Mouse (Mus musculus): Measurements from ENCODE around the gene Kcne2. TPM values are rescaled to one million over a fixed set of nuclear protein-coding genes. Genes with fewer than 3 reads are reported as not detected.

Kcne2 gene
- 1.4 and 13.1 TPM in 2 replicates for polyA plus RNA-seq (2016; fragmentation: Nextera tagmentation; extraction: Ambion mirVana)

- H3K4me3 ChIP-seq, result no peak within 1 kb of the TSS
- WGBS, result 78% methylated on average over 10 of the region's 10 CpGs
Measured at GRCm38 (mm10) chr16:92292101-92292500, at the start of gene Kcne2. Gene Kcne2, plus strand, starts transcription at chr16:92292389.

GRCm38 (mm10) chr16:92245909-92246308, 46.3 kb upstream of the Kcne2 start:
- Histone ChIP-seq H3K27ac (no peak overlapping the region), H3K36me3 (no peaks in the 10 kb centered on the region), H3K9me3 (no peaks in the 10 kb centered on the region), H3K27me3 (ENCODE audit: insufficient read depth, poor library complexity, severe bottlenecking) (no peaks in the 10 kb centered on the region), H3K4me1 (replicated peaks) (peaks cover 10% of the 10 kb centered on the region; the same call in 1 of the 2 replicates), H3K4me3 (no peak overlapping the region)
- no peak for DNase-seq (ENCODE audit: low spot score)
- 50% methylated on average over 2 of the region's 2 CpGs for WGBS

More at GRCm38 (mm10) chr16:92292101-92292500, at the start of gene Kcne2:
- H3K4me1 ChIP-seq (replicated peaks), result peaks cover 16% of the 10 kb centered on the region
- H3K27ac ChIP-seq, result no peak within 1 kb of the TSS; the same call in 1 of the 2 replicates
- no peak for DNase-seq (ENCODE audit: low spot score)
- H3K36me3 ChIP-seq, result no peaks in the 10 kb centered on the region
- no peaks in the 10 kb centered on the region for H3K9me3 ChIP-seq
- no peaks in the 10 kb centered on the region for H3K27me3 ChIP-seq (ENCODE audit: insufficient read depth, poor library complexity, severe bottlenecking)

GRCm38 (mm10) chr16:92246974-92247373, 45.2 kb upstream of the Kcne2 start:
- Histone ChIP-seq H3K4me3 (no peak overlapping the region), H3K27me3 (ENCODE audit: insufficient read depth, poor library complexity, severe bottlenecking) (no peaks in the 10 kb centered on the region), H3K27ac (no peak overlapping the region), H3K36me3 (no peaks in the 10 kb centered on the region), H3K9me3 (no peaks in the 10 kb centered on the region), H3K4me1 (replicated peaks) (peaks cover 10% of the 10 kb centered on the region; the same call in 1 of the 2 replicates)
- WGBS, result 77% methylated on average over 2 of the region's 2 CpGs
- no peak for DNase-seq (ENCODE audit: low spot score)

GRCm38 (mm10) chr16:92247700-92248099, 44.5 kb upstream of the Kcne2 start:
- H3K4me3 ChIP-seq, result no peak overlapping the region
- DNase-seq (ENCODE audit: low spot score), result no peak
- no peaks in the 10 kb centered on the region for H3K9me3 ChIP-seq
- no peaks in the 10 kb centered on the region for H3K36me3 ChIP-seq
- no peaks in the 10 kb centered on the region for H3K27me3 ChIP-seq (ENCODE audit: insufficient read depth, poor library complexity, severe bottlenecking)
- H3K27ac ChIP-seq, result no peak overlapping the region
- 85% methylated on average over 11 of the region's 11 CpGs for WGBS
- H3K4me1 ChIP-seq (replicated peaks), result peaks cover 12% of the 10 kb centered on the region; the same call in 1 of the 2 replicates

GRCm38 (mm10) chr16:92249681-92250080, 42.5 kb upstream of the Kcne2 start:
- Histone ChIP-seq H3K9me3 (no peaks in the 10 kb centered on the region), H3K4me1 (replicated peaks) (0 out of 2 replicates have a peak, but pooled peaks cover 3% of the 10 kb centered on the region), H3K27ac (no peak overlapping the region), H3K4me3 (no peak overlapping the region), H3K36me3 (no peaks in the 10 kb centered on the region), H3K27me3 (ENCODE audit: insufficient read depth, poor library complexity, severe bottlenecking) (no peaks in the 10 kb centered on the region)
- WGBS, result 90% methylated on average over 3 of the region's 3 CpGs
- DNase-seq (ENCODE audit: low spot score), result no peak

GRCm38 (mm10) chr16:92250452-92250851, 41.7 kb upstream of the Kcne2 start:
- no peak overlapping the region for H3K4me3 ChIP-seq
- no peaks in the 10 kb centered on the region for H3K27me3 ChIP-seq (ENCODE audit: insufficient read depth, poor library complexity, severe bottlenecking)
- 0 out of 2 replicates have a peak, but pooled peaks cover 3% of the 10 kb centered on the region for H3K4me1 ChIP-seq (replicated peaks)
- no peak for DNase-seq (ENCODE audit: low spot score)
- no peak overlapping the region for H3K27ac ChIP-seq
- H3K9me3 ChIP-seq, result no peaks in the 10 kb centered on the region
- no peaks in the 10 kb centered on the region for H3K36me3 ChIP-seq
- 89% methylated on average over 5 of the region's 5 CpGs for WGBS

GRCm38 (mm10) chr16:92254316-92254715, 37.9 kb upstream of the Kcne2 start:
- no peaks in the 10 kb centered on the region for H3K27me3 ChIP-seq (ENCODE audit: insufficient read depth, poor library complexity, severe bottlenecking)
- 0 out of 2 replicates have a peak, but pooled peaks cover 3% of the 10 kb centered on the region for H3K4me1 ChIP-seq (replicated peaks)
- no peak for DNase-seq (ENCODE audit: low spot score)
- no peak overlapping the region for H3K4me3 ChIP-seq
- H3K36me3 ChIP-seq, result no peaks in the 10 kb centered on the region
- no peaks in the 10 kb centered on the region for H3K9me3 ChIP-seq
- WGBS, result 79% methylated on average over 3 of the region's 3 CpGs
- no peak overlapping the region for H3K27ac ChIP-seq

- H3K27me3 ChIP-seq (ENCODE audit: insufficient read depth, poor library complexity, severe bottlenecking), result no peaks in the 10 kb centered on the region
- 79% methylated on average over 12 of the region's 12 CpGs for WGBS
- H3K4me1 ChIP-seq (replicated peaks), result no peaks in the 10 kb centered on the region
- H3K27ac ChIP-seq, result no peak overlapping the region
- DNase-seq (ENCODE audit: low spot score), result no peak
- H3K36me3 ChIP-seq, result no peaks in the 10 kb centered on the region
- H3K9me3 ChIP-seq, result no peaks in the 10 kb centered on the region
- no peak overlapping the region for H3K4me3 ChIP-seq
Measured at GRCm38 (mm10) chr16:92267861-92268260, 24.3 kb upstream of the Kcne2 start.

- Histone ChIP-seq H3K36me3 (no peaks in the 10 kb centered on the region), H3K4me1 (replicated peaks) (no peaks in the 10 kb centered on the region), H3K4me3 (no peak overlapping the region), H3K27me3 (ENCODE audit: insufficient read depth, poor library complexity, severe bottlenecking) (no peaks in the 10 kb centered on the region), H3K9me3 (no peaks in the 10 kb centered on the region), H3K27ac (no peak overlapping the region)
- 83% methylated on average over 5 of the region's 5 CpGs for WGBS
- no peak for DNase-seq (ENCODE audit: low spot score)
Measured at GRCm38 (mm10) chr16:92274516-92274915, 17.7 kb upstream of the Kcne2 start.

- no peak overlapping the region for H3K4me3 ChIP-seq
- H3K9me3 ChIP-seq, result no peaks in the 10 kb centered on the region
- no peaks in the 10 kb centered on the region for H3K27me3 ChIP-seq (ENCODE audit: insufficient read depth, poor library complexity, severe bottlenecking)
- no peak for DNase-seq (ENCODE audit: low spot score)
- no peaks in the 10 kb centered on the region for H3K36me3 ChIP-seq
- 89% methylated on average over 4 of the region's 4 CpGs for WGBS
- no peak overlapping the region for H3K27ac ChIP-seq
- H3K4me1 ChIP-seq (replicated peaks), result no peaks in the 10 kb centered on the region
Measured at GRCm38 (mm10) chr16:92275526-92275925, 16.7 kb upstream of the Kcne2 start.

- no peak for DNase-seq (ENCODE audit: low spot score)
- 74% methylated on average over 5 of the region's 5 CpGs for WGBS
Measured at GRCm38 (mm10) chr16:92282671-92283070, 9.5 kb upstream of the Kcne2 start.

GRCm38 (mm10) chr16:92285068-92285467, 7.1 kb upstream of the Kcne2 start:
- Histone ChIP-seq H3K27ac (no peak overlapping the region), H3K27me3 (ENCODE audit: insufficient read depth, poor library complexity, severe bottlenecking) (no peaks in the 10 kb centered on the region), H3K36me3 (no peaks in the 10 kb centered on the region), H3K9me3 (no peaks in the 10 kb centered on the region), H3K4me1 (replicated peaks) (peaks cover 18% of the 10 kb centered on the region), H3K4me3 (no peak overlapping the region)
- WGBS, result 58% methylated on average over 10 of the region's 10 CpGs
- DNase-seq (ENCODE audit: low spot score), result no peak

More at GRCm38 (mm10) chr16:92282671-92283070, 9.5 kb upstream of the Kcne2 start:
- Histone ChIP-seq H3K4me1 (replicated peaks) (peaks cover 18% of the 10 kb centered on the region), H3K27me3 (ENCODE audit: insufficient read depth, poor library complexity, severe bottlenecking) (no peaks in the 10 kb centered on the region), H3K4me3 (no peak overlapping the region), H3K9me3 (no peaks in the 10 kb centered on the region), H3K36me3 (no peaks in the 10 kb centered on the region), H3K27ac (no peak overlapping the region)

GRCm38 (mm10) chr16:92286609-92287008, 5.6 kb upstream of the Kcne2 start:
- no peak overlapping the region for H3K27ac ChIP-seq
- no peaks in the 10 kb centered on the region for H3K9me3 ChIP-seq
- DNase-seq (ENCODE audit: low spot score), result peak; percentile 90
- no peaks in the 10 kb centered on the region for H3K27me3 ChIP-seq (ENCODE audit: insufficient read depth, poor library complexity, severe bottlenecking)
- H3K4me3 ChIP-seq, result no peak overlapping the region
- H3K4me1 ChIP-seq (replicated peaks), result peaks cover 18% of the 10 kb centered on the region
- no peaks in the 10 kb centered on the region for H3K36me3 ChIP-seq
- 20% methylated on average over 7 of the region's 7 CpGs for WGBS

GRCm38 (mm10) chr16:92288778-92289177, 3.4 kb upstream of the Kcne2 start:
- 91% methylated on average over 9 of the region's 9 CpGs for WGBS
- no peaks in the 10 kb centered on the region for H3K36me3 ChIP-seq
- no peak for DNase-seq (ENCODE audit: low spot score)

More at GRCm38 (mm10) chr16:92288778-92289177, 3.4 kb upstream of the Kcne2 start:
- Histone ChIP-seq H3K27ac (no peak overlapping the region), H3K4me3 (no peak overlapping the region), H3K4me1 (replicated peaks) (peaks cover 15% of the 10 kb centered on the region), H3K27me3 (ENCODE audit: insufficient read depth, poor library complexity, severe bottlenecking) (no peaks in the 10 kb centered on the region), H3K9me3 (no peaks in the 10 kb centered on the region)
